Mouse (Mus musculus): ENCODE results near the gene 1700013G24Rik. TPM values are rescaled to one million over a fixed set of nuclear protein-coding genes. Genes with fewer than 3 reads are reported as not detected.

The 1700013G24Rik gene
- total and polyA plus RNA-seq, 2 experiments from 2014 or later, result not detected

GRCm38 (mm10) chr4:137494751-137495500, 41.8 kb downstream of the 1700013G24Rik start:
- no peak for TF ChIP-seq CTCF (IDR thresholded peaks at IDR 0.05; ENCODE audit: low read depth)
- Histone ChIP-seq H3K4me2 (ENCODE audit: low read depth, low read length) (no peak overlapping the region), H3K4me1 (ENCODE audit: insufficient read depth, low read length) (no peaks in the 10 kb centered on the region), H3K9ac (replicated peaks; ENCODE audit: low read length) (no peak overlapping the region), H3K36me3 (ENCODE audit: insufficient read depth, low read length) (no peaks in the 10 kb centered on the region), H3K9me3 (ENCODE audit: low read length) (no peaks in the 10 kb centered on the region), H3K4me3 (ENCODE audit: low read length) (no peak overlapping the region), H3K27me3 (ENCODE audit: insufficient read depth, low read length) (no peaks in the 10 kb centered on the region), H3K27ac (peak overlapping the region; percentile 41)
- DNase-seq (ENCODE audit: low spot score), result peak; percentile 72
- 9% methylated on average over 19 of the region's 19 CpGs for WGBS
- peak; percentile 78 for ATAC-seq

- H3K36me3 ChIP-seq (ENCODE audit: insufficient read depth, low read length), result no peaks in the 10 kb centered on the region
- no peaks in the 10 kb centered on the region for H3K9me3 ChIP-seq (ENCODE audit: low read length)
- no peak for ATAC-seq
- no peak for TF ChIP-seq CTCF (IDR thresholded peaks at IDR 0.05; ENCODE audit: low read depth)
- no peak overlapping the region for H3K4me2 ChIP-seq (ENCODE audit: low read depth, low read length)
- no peak overlapping the region for H3K4me3 ChIP-seq (ENCODE audit: low read length)
- DNase-seq (ENCODE audit: low spot score), result no peak
- WGBS, result 60% methylated on average over 6 of the region's 6 CpGs
- no peak overlapping the region for H3K9ac ChIP-seq (replicated peaks; ENCODE audit: low read length)
- 0 out of 2 replicates have a peak overlapping the region, but pooled peaks have one; percentile 41 for H3K27ac ChIP-seq
- H3K27me3 ChIP-seq (ENCODE audit: insufficient read depth, low read length), result no peaks in the 10 kb centered on the region
- no peaks in the 10 kb centered on the region for H3K4me1 ChIP-seq (ENCODE audit: insufficient read depth, low read length)
Measured at GRCm38 (mm10) chr4:137495501-137496100, 42.5 kb downstream of the 1700013G24Rik start.

- H3K4me2 ChIP-seq (ENCODE audit: low read depth, low read length), result no peak overlapping the region
- no peaks in the 10 kb centered on the region for H3K36me3 ChIP-seq (ENCODE audit: insufficient read depth, low read length)
- no peaks in the 10 kb centered on the region for H3K27me3 ChIP-seq (ENCODE audit: insufficient read depth, low read length)
- H3K4me1 ChIP-seq (ENCODE audit: insufficient read depth, low read length), result no peaks in the 10 kb centered on the region
- H3K9ac ChIP-seq (replicated peaks; ENCODE audit: low read length), result no peak overlapping the region
- no peak overlapping the region for H3K4me3 ChIP-seq (ENCODE audit: low read length)
- H3K9me3 ChIP-seq (ENCODE audit: low read length), result no peaks in the 10 kb centered on the region
- DNase-seq (ENCODE audit: low spot score) (no peak), ATAC-seq (no peak)
- 60% methylated on average over 5 of the region's 5 CpGs for WGBS
- TF ChIP-seq CTCF (IDR thresholded peaks at IDR 0.05; ENCODE audit: low read depth), result no peak
- H3K27ac ChIP-seq, result peak overlapping the region; percentile 56
Measured at GRCm38 (mm10) chr4:137497367-137497766, 44.3 kb downstream of the 1700013G24Rik start.

- ATAC-seq, result no peak
- Histone ChIP-seq H3K4me3 (ENCODE audit: low read length) (no peak overlapping the region), H3K9me3 (ENCODE audit: low read length) (no peaks in the 10 kb centered on the region), H3K4me2 (ENCODE audit: low read depth, low read length) (no peak overlapping the region), H3K27ac (peak overlapping the region; percentile 56), H3K36me3 (ENCODE audit: insufficient read depth, low read length) (no peaks in the 10 kb centered on the region), H3K27me3 (ENCODE audit: insufficient read depth, low read length) (no peaks in the 10 kb centered on the region), H3K4me1 (ENCODE audit: insufficient read depth, low read length) (no peaks in the 10 kb centered on the region), H3K9ac (replicated peaks; ENCODE audit: low read length) (no peak overlapping the region)
- WGBS, result 73% methylated on average over 9 of the region's 9 CpGs
- TF ChIP-seq CTCF (IDR thresholded peaks at IDR 0.05; ENCODE audit: low read depth), result no peak
- no peak for DNase-seq (ENCODE audit: low spot score)
Measured at GRCm38 (mm10) chr4:137497892-137498722, 45.0 kb downstream of the 1700013G24Rik start.

GRCm38 (mm10) chr4:137498882-137499583, 45.9 kb downstream of the 1700013G24Rik start:
- no peak overlapping the region for H3K4me2 ChIP-seq (ENCODE audit: low read depth, low read length)
- H3K27me3 ChIP-seq (ENCODE audit: insufficient read depth, low read length), result no peaks in the 10 kb centered on the region
- H3K36me3 ChIP-seq (ENCODE audit: insufficient read depth, low read length), result no peaks in the 10 kb centered on the region
- H3K27ac ChIP-seq, result 0 out of 2 replicates have a peak overlapping the region, but pooled peaks have one; percentile 56
- TF ChIP-seq CTCF (IDR thresholded peaks at IDR 0.05; ENCODE audit: low read depth), result no peak
- no peak overlapping the region for H3K4me3 ChIP-seq (ENCODE audit: low read length)
- DNase-seq (ENCODE audit: low spot score), result no peak
- no peaks in the 10 kb centered on the region for H3K4me1 ChIP-seq (ENCODE audit: insufficient read depth, low read length)
- ATAC-seq, result no peak
- 86% methylated on average over 9 of the region's 9 CpGs for WGBS
- H3K9ac ChIP-seq (replicated peaks; ENCODE audit: low read length), result no peak overlapping the region
- H3K9me3 ChIP-seq (ENCODE audit: low read length), result no peaks in the 10 kb centered on the region

- no peak overlapping the region for H3K27ac ChIP-seq
- TF ChIP-seq CTCF (IDR thresholded peaks at IDR 0.05; ENCODE audit: low read depth), result no peak
- no peak overlapping the region for H3K9ac ChIP-seq (replicated peaks; ENCODE audit: low read length)
- no peak overlapping the region for H3K4me3 ChIP-seq (ENCODE audit: low read length)
- WGBS, result 73% methylated on average over 12 of the region's 12 CpGs
- H3K4me2 ChIP-seq (ENCODE audit: low read depth, low read length), result no peak overlapping the region
- H3K27me3 ChIP-seq (ENCODE audit: insufficient read depth, low read length), result no peaks in the 10 kb centered on the region
- no peaks in the 10 kb centered on the region for H3K9me3 ChIP-seq (ENCODE audit: low read length)
- no peaks in the 10 kb centered on the region for H3K4me1 ChIP-seq (ENCODE audit: insufficient read depth, low read length)
- H3K36me3 ChIP-seq (ENCODE audit: insufficient read depth, low read length), result no peaks in the 10 kb centered on the region
- DNase-seq (ENCODE audit: low spot score) (no peak), ATAC-seq (no peak)
Measured at GRCm38 (mm10) chr4:137500149-137500548, 47.1 kb downstream of the 1700013G24Rik start.

All from hindbrain, postnatal 0 days (tissue).